Mouse (Mus musculus) heart, postnatal 25 days (tissue): ENCODE measurements at regions not wholly inside any gene's neighbourhood (a gene's known extent, or its start where the extent isn't known, plus 50 kb on each side); places are given as distances from the start of the nearest gene placed in this dataset.
"Not testable (repeated sequence)": the region's sequence is repeated elsewhere in the genome, so short reads cannot be mapped to it uniquely, and the experiment has no call there.

Experiments used
- DNase-seq: peaks from one replicate; pipeline ENCODE4 v3.0.0; 2022; ENCODE audit warnings: low spot score
- intact Hi-C: fragments of 180-260 bp; cut with DNase I; formaldehyde crosslinking; loops from one replicate; pipeline ENCODE4 v1.15.1; 2025

DNA sequence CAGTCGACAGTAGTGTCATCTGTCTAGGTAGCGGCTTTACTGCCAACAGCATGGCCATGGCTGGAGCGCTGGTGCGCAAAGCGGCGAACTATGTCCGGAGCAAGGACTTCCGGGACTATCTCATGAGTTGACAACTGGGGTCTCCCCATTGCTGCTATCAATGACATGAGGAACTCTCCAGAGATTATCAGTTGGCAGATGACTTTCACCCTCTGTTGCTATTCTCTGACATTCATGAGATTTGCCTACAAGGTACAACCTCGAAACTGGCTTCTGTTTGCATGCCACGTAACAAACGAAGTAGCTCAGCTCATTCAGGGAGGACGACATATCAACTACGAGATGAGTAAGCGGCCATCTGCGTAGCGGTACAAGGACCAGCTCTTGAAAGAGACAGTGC, 374.6 kb upstream of the Gm6657 start:
- intact Hi-C loops = no loop called here
- no peak for DNase-seq

DNA sequence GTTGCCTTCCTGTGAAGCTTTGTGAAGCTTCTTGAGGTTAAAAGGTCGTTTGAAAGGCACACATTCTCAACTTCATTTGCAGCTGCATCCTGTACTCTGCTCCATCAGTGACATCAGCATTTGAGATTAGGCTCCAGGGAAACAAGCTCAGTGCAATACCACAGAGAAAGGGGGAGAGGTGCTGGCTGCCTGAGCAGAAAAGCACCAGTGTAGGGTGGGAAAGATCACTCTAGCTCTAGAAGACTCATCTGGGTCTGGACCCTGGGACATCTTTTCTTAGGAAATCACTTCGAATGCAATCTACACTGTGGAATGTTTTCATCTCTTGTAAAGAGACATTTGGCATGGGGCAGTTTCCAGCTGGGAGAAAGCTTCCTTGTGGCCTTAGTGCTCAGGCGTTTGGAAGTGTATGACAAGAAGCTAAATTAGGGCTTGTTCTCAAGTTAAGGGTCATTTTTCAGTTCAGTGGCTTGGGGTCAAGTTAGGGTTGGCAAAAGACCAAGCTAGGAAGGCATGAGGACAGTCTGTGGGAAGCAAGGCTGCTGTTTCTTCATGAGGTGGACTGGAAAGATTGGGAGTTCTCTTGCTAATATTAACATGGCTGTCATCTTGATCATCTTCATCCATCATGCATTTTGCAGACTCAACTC, 370.5 kb upstream of the Gm6657 start:
- intact Hi-C loops = no loop called here
- DNase-seq = no peak

DNA sequence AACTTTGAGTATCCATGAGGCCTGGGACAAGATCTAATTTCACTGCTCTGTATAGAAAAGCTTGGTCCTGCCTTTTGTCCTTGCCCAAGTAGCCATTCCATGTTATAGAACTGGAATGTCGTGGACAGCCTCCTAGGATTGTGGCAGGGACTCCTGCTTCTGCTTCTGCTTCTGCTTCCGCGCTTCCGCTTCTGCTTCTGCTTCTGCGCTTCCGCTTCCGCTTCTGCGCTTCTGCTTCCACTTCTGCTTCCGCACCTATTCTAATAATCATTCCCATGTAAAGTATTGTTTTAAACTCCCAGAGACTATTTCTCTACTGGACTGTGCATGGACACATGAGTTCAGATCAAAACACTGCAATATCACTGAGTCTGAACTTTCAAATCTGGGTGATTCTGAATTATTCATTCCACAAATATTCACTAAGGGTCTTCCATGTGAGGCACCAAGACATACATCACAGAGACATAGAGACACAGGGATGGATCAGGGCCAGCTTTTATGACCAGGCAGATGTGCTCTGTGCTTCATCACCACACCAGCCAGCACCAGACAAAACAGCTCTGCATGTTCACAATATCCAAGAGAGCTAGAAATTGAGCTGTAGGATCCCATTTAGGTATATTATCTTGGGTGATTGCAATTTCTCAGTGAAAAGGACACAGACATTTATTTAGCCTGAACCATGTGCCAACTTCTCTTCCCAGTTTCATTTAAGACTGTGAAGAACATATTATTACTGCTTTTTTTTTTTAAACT, 360.5 kb upstream of the Gm6657 start:
- intact Hi-C loops = no loop called here
- no peak for DNase-seq

DNA sequence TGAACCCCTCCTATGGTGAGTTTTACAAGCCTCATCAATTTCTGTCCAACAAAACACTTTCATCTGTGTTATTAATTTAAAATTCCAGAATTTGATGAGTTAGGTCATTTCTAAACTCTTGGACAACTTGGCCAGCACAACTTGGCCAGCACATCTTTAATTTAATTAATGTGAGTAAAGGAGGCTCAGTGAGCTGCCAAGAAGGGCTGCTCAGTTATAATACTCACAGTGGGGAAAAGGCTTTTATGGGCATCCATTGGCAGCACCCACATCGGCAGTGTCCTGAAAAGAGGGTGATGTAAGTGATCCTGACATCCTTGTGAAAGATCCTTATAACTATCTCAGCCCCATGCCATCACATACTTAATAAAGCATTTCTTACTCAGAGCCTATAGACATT, 359.2 kb upstream of the Gm6657 start:
- intact Hi-C loops = no loop called here
- no peak for DNase-seq

DNA sequence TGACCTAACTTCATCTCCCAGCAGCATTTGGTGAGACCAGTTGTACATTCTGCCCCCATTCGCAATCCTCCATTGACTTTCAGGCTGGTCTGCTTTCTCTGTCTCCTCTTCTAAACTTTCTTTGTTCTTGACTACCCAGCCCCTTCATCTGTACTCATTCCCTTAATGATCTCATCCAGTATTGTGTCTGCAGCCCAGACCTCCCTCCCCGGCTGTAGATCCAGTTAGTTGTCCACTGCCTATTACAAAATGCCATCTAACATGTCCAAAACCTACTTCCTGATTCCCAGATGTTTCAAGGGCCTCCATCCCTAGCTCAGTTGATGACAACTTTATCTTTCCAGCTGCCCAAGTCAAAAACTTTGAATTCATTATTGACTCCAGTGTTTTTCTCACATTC, 357.8 kb upstream of the Gm6657 start:
- no peak for DNase-seq
- intact Hi-C loops = loop anchor here (1.0 kb wide), 1 partner anchor 11 kb away; no protein-coding TSS in a partner anchor

DNA sequence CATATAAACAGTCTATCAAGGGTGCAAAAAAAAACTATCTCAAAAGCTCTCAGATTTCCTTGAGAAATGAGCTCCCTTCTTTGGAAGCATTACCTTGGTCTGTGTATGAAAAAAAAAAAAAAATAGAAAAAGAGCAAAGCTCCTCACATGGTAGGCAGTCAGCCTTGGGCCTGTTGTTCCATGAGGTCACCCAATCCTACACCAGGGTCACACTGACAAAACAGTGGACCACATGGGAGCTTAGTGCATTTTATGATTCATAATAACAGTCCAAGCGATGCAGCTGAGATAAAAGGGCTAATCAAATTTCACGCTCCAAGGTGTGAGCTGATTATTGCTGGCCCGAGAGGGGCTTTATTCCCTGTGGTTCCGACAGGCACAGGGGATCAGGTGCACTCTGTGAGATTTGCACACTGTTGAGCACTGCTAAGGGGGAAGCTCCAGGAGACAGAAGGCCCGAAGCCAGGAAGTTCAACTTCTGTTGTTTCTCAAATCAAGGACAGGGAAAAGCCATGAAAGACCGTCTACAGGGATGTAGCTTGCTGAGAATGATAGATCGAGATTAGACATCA, 352.1 kb upstream of the Gm6657 start:
- intact Hi-C loops = no loop called here
- no peak for DNase-seq

DNA sequence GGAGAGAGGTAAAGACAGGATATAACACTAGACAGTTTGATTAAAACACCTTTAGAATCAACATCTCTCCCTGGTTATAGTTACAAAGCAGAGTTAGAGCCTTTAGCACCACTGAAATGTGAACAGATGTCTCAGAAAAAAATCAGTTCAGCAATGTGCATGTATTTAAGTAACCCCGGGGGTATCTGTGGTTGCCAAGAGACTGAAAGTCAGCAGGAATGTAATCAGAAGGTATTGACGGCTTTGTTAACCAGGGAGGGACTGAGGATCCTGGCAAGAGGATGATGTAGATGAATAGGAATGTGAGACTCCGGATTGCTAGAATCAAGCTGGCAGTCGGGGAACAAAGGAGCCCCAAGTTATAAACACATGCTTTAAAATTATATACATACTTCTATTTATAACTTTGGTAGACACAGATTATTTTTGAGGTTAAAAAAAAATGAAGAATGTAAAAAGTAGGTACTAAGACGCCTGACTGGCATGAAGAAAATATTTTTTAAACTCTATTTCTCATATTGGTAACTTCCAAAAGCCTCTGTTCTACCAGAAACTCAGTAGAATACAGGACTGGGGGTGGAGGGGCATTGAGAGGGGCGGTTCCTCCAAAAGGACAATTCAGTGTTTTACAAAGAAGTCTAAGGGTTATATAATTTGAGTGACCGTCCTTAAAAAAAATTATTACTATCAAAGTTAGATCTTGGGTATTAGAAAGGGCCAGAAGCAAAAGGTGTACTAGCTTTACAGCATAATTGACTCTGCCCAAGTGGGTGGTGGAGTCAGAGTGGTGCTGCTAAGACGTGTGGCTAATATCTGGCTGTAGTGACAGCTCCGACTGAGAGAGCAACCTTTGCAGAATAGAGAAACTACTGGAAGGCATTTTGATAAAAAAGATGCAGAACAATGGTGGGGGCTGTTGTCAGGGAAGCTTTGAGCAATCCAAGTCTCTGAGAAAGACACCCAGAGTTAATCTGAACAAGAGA, 341.2 kb upstream of the Gm6657 start:
- intact Hi-C loops = no loop called here
- DNase-seq = no peak

DNA sequence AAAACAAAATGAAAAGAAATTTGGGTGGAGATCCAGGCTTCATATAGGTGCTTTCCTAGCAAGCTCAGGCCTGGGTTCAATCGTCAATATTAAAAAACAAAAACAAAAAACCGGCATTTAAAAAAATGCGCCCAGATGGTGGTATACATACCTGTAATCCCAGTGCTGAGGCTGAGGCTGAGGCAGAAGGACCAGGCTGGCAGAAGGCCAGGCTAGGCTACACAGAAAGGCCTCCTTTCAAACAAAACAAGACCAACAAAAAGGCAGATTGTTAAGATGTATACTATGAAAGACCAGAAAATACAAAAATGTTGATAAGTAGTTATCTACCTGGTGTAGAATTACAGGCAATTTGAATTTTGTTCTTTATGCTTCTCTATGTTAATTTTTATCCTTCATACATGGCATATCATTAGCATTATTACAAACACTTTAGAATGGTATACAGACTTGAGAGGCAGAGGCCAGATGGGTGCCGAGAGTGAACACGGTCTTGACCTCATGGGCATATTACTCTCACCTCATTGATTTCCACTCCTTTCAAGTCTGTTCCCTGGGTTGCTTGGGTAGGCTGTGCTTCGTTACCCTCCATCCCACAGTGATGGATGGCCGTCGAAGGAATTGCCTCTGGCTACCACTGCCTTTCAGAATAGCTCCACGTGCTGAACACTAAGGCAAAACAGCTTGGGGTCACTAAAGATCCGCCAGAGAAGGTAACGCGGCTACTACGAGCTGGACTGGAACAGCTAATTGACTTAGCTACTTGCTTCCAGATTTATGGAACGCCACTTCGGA, 339.6 kb upstream of the Gm6657 start:
- no peak for DNase-seq
- intact Hi-C loops = no loop called here

DNA sequence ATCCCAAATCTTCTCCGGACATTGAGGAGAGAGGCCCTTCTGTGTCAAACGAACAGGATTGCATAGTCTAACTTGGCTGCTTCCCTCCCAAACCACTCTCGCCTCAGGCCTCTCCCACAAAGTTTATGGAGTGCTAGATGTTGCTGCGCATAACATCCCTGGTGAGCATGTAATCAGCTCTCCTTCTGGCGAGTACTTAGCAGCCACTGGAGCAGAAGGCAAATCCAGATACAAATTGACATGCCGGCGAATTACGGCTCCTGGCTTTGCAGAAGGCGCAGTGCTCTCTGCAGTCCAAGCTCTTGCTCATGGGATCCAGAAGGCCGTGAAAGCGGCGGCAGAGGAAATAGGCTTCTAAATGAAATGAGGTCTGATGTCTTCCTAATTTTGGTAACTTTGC, 338.2 kb upstream of the Gm6657 start:
- intact Hi-C loops = no loop called here

DNA sequence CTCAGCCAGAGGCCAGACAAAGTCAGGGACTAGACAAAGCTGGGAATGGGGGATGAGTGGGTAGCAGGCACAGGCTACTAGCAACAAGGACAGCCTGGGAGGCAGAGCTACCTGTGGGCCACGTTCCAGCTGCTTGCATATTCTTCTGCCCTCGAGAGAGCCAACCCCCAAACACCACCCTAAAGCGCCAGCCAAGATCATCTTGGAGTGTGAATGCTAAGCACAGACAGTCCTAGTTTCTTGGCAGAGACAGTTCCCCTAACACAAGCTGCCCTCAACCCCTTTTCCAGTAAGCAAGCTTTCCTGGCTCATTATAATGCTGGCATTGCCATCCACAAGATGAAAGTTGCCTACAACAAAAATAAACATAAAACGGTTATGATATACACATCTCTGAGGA, 336.8 kb upstream of the Gm6657 start:
- DNase-seq = no peak
- intact Hi-C loops = no loop called here

More for the DNA sequence above, 338.2 kb upstream of the Gm6657 start:
- no peak for DNase-seq

DNA sequence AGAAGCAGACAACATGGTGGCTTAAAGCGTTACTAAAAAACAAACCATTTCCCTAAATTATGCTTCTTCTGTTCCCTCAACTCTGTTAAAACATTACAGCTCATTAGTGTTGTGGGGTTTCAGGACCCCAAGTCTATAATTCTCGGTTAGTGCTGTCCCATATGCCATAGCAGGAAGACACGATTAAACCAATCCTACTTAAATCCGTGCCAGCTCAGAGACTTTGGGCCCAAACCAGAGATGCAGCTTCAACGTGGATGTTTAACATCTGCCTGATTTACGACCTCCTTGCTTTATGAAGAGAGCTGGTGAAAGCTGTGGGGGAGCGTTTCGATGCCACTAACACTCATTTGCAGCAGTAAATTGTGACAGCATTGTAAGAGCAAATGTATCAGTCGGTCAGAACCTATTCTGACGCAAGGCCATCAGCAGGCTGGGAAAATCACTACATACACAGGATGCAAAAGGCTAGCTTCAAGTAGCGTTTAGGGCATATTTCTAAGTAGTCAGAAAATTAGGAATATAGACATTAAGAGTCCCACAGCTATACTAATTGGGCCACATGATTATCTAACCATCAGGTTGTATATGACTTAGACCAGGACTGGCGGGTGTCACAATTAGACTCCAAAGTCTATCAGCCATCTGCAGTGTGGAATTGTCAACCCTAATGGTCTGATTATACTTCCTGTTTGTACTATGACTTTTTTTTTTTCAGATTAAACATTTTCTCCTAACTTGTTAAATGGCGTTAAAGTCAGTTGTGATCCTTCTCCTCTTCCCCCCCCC, 333.1 kb upstream of the Gm6657 start:
- DNase-seq = no peak
- intact Hi-C loops = no loop called here

DNA sequence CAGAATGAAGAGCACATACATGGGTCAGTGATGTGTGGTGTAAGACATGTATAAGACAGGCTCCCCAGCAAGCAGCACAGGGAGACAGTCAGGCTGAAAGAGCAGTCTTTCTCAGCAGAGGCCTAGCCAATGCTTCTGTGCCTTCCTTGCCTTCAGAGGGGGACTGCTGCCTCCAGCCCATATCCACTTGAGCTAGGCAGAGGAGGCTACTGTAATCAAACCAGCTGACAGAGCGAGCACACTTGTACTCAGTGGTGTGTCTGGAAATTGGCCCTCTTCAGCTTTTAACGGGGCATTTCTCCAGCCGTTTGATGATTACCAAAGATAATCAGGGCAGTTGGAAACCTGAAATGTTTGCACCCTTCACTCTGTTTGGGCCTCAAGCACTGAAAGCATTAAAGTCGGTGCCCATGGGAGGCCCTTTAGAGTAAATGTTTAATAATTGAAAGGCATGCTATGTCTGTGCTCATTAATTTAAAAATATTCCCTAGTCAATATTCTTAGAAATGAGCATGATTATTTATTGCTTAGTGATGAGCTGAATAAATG, 326.0 kb upstream of the Gm6657 start:
- intact Hi-C loops = no loop called here
- no peak for DNase-seq

DNA sequence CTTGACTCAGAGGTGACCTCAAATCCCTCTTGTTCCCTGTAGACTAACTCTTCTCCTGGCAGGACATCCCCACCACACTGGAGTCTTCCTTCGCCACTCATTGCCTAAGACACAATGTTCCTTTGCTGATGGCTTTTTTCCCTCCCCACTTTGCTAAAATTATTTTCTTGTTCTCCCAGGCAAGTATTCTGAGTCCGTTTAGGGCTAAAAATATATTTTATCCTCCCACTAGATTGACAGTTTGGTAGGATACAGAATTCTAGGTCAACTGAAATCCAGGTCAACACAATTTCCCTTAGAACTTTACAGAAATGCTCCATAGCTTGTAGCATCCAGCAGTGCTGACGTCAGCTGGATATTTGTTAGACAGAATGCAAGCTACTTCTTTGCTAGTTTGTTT, 324.7 kb upstream of the Gm6657 start:
- intact Hi-C loops = no loop called here
- no peak for DNase-seq

DNA sequence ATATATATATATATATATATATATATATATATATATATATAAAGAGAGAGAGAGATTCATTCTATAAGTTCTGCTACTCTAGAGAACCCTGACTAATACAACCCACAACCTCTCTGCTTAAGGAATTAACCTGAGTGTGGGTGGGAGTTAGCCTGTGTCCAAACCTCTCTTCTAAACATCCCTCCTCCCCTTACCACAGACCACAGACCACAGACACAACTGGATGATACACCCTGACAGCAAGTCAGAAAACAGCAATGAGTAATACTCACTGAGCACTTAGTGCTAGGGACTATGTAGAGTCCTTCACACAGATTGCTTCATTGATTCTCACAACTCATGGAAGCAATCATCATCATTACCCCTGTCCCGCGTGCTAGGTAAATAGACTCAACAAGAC, 306.7 kb upstream of the Gm6657 start:
- intact Hi-C loops = no loop called here
- DNase-seq = no peak

DNA sequence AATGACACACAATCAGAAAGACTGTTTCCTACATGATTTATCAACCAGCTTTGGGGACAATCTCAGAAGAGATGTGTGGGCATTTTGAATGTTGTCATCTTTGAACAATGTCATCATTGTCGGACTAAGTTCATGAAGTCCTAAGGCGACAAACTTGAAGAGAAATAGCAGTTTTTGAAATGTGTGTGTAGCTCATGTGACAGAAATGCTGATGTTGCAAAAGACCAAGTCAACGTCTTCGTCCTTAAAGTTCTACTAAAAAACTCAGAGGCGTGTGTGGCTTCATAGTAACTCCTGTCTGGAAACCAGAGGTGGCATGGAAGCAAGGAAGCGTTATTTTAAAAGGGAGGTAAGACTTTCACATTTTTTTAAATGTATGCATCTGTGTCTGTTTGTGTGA, 302.6 kb upstream of the Gm6657 start:
- no peak for DNase-seq
- intact Hi-C loops = no loop called here

DNA sequence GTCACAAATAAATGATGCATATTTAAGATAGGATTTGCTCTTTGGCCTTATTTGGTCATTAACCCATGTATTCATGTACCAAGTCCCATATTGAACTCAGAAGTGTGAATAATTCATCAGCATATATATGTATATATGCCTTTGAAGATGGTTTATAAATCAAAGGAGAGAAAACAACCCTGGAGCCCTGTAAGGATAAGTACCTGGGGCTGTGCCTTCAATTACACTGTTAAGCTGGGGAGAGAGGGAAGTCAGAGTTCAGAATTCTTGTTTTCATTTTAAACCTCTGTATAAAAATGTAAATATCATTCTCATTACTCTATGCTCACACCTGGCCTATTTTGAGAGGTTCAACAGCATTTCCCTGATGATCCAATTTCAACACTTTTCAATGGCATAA, 299.8 kb upstream of the Gm6657 start:
- intact Hi-C loops = no loop called here
- DNase-seq = no peak

DNA sequence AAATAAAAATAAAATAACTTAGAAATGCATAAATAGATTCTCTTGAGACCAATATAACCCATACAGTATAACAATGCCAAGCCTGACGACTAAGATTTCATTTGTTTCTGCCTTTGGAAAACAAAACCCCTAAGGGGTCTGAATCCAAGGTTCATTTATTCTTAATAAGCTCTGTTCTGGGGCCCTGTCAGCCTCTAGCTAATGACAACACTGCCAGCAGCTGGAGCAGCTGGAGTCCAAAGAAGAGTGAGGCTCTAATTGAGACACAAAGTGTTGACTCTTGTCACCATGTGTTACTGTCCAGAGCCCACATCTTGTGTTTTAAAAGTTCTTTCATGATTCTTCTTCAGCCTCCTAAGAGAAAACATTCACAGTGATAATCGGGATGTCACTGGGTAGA, 298.5 kb upstream of the Gm6657 start:
- intact Hi-C loops = no loop called here
- DNase-seq = no peak

DNA sequence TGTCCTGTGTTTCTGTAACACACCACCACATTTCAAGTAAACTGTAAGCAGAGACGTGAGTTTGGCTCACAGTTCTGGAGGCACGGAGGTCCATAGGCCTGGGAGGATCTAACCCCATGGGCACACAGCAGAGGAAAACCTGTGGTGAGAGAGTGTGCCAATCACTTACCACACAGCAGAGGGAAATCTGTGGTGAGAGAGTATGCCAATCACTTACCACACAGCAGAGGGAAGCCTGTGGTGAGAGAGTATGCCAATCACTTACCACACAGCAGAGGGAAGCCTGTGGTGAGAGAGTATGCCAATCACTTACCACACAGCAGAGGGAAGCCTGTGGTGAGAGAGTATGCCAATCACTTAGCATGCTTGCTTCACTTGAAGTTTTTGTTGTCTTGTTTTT, 295.1 kb upstream of the Gm6657 start:
- intact Hi-C loops, DNase-seq: not testable (repeated sequence)

DNA sequence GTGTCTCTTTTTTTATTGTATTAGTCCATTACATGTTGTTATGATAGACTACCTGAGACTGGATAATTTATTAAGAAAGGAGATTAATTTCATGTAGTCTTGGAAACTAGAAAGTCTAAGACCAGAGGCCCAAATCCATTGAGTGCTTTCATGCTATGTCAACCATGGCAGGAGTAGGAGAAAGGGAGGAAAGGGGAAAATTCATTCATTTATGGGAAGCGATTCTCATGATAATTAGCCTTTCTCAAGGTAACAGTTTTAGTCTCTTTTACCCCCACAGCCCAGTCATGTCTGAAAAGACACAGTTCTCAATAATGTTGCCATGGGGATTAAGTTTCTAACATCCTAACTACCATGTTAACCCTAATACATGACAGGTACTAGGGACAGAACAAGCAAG, 292.8 kb upstream of the Gm6657 start:
- intact Hi-C loops = no loop called here
- DNase-seq = no peak
